ENCODE assay signal across 9 mouse cellular contexts in genomic region chr11:75132278-75132677, GRCm38 (mm10). TPM values are rescaled to one million over a fixed set of nuclear protein-coding genes. Genes with fewer than 3 reads are reported as not detected.
DNase-seq lines count a peak whose midpoint lies in the region; ATAC-seq lines count a peak whose summit lies in the region.
"Had no signal": no experiment of that assay in that cellular context is flagged by ENCODE, and none has a peak within 500 bp of the region (broad histone marks: within the 10 kb centered on the region; RNA-seq: fewer than 3 reads in every experiment).

No protein-coding gene starts in this region.

- H3K36me3 ChIP-seq in midbrain, embryonic 14.5 days (ENCODE audit: control insufficient read depth, insufficient read depth, low read length): no peaks in the 10 kb centered on the region
- H3K36me3 ChIP-seq in midbrain, embryonic 13.5 days: no peaks in the 10 kb centered on the region

- no peak overlapping the region for H3K4me3 ChIP-seq in midbrain, embryonic 14.5 days (replicated peaks; ENCODE audit: low read depth, low read length)
- no peak overlapping the region for H3K4me3 ChIP-seq in midbrain, embryonic 13.5 days (replicated peaks)
- H3K4me3 ChIP-seq: limb, embryonic 13.5 days had no signal

- no peaks in the 10 kb centered on the region for H3K9me3 ChIP-seq in midbrain, embryonic 14.5 days (ENCODE audit: control insufficient read depth, low read length)
- no peaks in the 10 kb centered on the region for H3K9me3 ChIP-seq in midbrain, embryonic 13.5 days
- H3K9me3 ChIP-seq: limb, embryonic 13.5 days had no signal

- no peaks in the 10 kb centered on the region for H3K27me3 ChIP-seq in midbrain, embryonic 14.5 days (ENCODE audit: control insufficient read depth, insufficient read depth, low read length)
- H3K27me3 ChIP-seq in midbrain, embryonic 13.5 days: no peaks in the 10 kb centered on the region
- H3K27me3 ChIP-seq: limb, embryonic 13.5 days had no signal

- intact Hi-C loops in heart, postnatal 14 days (cut with DNase I): loop anchor here (5.0 kb wide), 1 partner anchor 35 kb away; the partner anchor contains the start of gene Hic1
- intact Hi-C loops in left cerebral cortex, postnatal 4 days (cut with DNase I): no loop called here

- no peak overlapping the region for H3K4me2 ChIP-seq in midbrain, embryonic 14.5 days (ENCODE audit: low read length)
- H3K4me2 ChIP-seq in midbrain, embryonic 13.5 days (replicated peaks): no peak overlapping the region
- H3K4me2 ChIP-seq: limb, embryonic 13.5 days had no signal

- H3K4me1 ChIP-seq in midbrain, embryonic 14.5 days (ENCODE audit: control insufficient read depth, insufficient read depth, low read length): 0 out of 2 replicates have a peak, but pooled peaks cover 4% of the 10 kb centered on the region
- peaks cover 10% of the 10 kb centered on the region for H3K4me1 ChIP-seq in midbrain, embryonic 13.5 days (replicated peaks)

- ATAC-seq in midbrain, embryonic 14.5 days (ENCODE audit: low FRiP score, low TSS enrichment): no peak
- ATAC-seq in midbrain, embryonic 13.5 days: no peak

- H3K9ac ChIP-seq in midbrain, embryonic 14.5 days (replicated peaks; ENCODE audit: low read length): no peak overlapping the region
- H3K9ac ChIP-seq in midbrain, embryonic 13.5 days (replicated peaks): no peak overlapping the region
- H3K9ac ChIP-seq: limb, embryonic 13.5 days had no signal

- H3K27ac ChIP-seq in midbrain, embryonic 14.5 days (replicated peaks; ENCODE audit: low read depth, low read length): no peak overlapping the region
- no peak overlapping the region for H3K27ac ChIP-seq in midbrain, embryonic 13.5 days
- H3K27ac ChIP-seq: limb, embryonic 13.5 days had no signal

- 79% methylated on average over 5 of the region's 5 CpGs for WGBS in midbrain, embryonic 14.5 days
- WGBS in midbrain, embryonic 13.5 days: 90% methylated on average over 5 of the region's 5 CpGs

- peak; percentile 57 for DNase-seq in adrenal gland, adult 2 months
- DNase-seq in adrenal gland, postnatal 4 days (ENCODE audit: low spot score in 2 of 2): no peak
- DNase-seq in midbrain, embryonic 14.5 days: peak; percentile 54
- DNase-seq in heart, postnatal 14 days: peak; percentile 61 to 76
- peak; percentile 75 for DNase-seq in left cerebral cortex, postnatal 4 days
- DNase-seq in telencephalon, adult 2 months (ENCODE audit: low read depth, low spot score): peak; percentile 50
- no peak for DNase-seq in spleen, postnatal 36 days (ENCODE audit: low spot score in 2 of 2)

RNA-seq across cellular contexts. Expression of gene Hic1, which starts 37.0 kb away (rescaled TPM):
- 10 to 100 TPM in 1 of 2 experiments, 1 to 10 TPM in 1; 7.5 to 15.4 TPM for total RNA-seq in adrenal gland, adult 2 months (2021)
- polyA plus RNA-seq in adrenal gland, adult 2 months (2012; rRNA removed): 25.9 and 26.9 TPM in 2 replicates
- total RNA-seq in adrenal gland, postnatal 4 days (2021): 10 to 100 TPM; 22.9 to 29.2 TPM
- polyA plus RNA-seq in midbrain, embryonic 14.5 days (2014; fragmentation: Nextera tagmentation; extraction: Ambion mirVana): 0.66 and 0.92 TPM in 2 replicates
- polyA plus RNA-seq in midbrain, embryonic 13.5 days (2015; fragmentation: Nextera tagmentation; extraction: Ambion mirVana): 1.2 and 2.4 TPM in 2 replicates
- total RNA-seq in heart, postnatal 14 days (2021): 10 to 100 TPM; 22.7 to 26.3 TPM
- total RNA-seq in left cerebral cortex, postnatal 4 days (2021): 1 to 10 TPM; 5.2 to 5.6 TPM

RNA-seq across cellular contexts. Expression of gene Ovca2, which starts 46.4 kb away (rescaled TPM):
- total RNA-seq in adrenal gland, adult 2 months (2021): 10 to 100 TPM; 20.4 to 26.5 TPM
- 7.0 and 7.4 TPM in 2 replicates for polyA plus RNA-seq in adrenal gland, adult 2 months (2012; rRNA removed)
- 10 to 100 TPM; 16.0 to 17.4 TPM for total RNA-seq in adrenal gland, postnatal 4 days (2021)
- 15.4 and 20.2 TPM in 2 replicates for polyA plus RNA-seq in midbrain, embryonic 14.5 days (2014; fragmentation: Nextera tagmentation; extraction: Ambion mirVana)
- 19.8 and 22.4 TPM in 2 replicates for polyA plus RNA-seq in midbrain, embryonic 13.5 days (2015; fragmentation: Nextera tagmentation; extraction: Ambion mirVana)
- total RNA-seq in heart, postnatal 14 days (2021): 1 to 10 TPM; 7.1 TPM
- 10 to 100 TPM in 1 of 2 experiments, 1 to 10 TPM in 1; 9.2 to 11.2 TPM for total RNA-seq in left cerebral cortex, postnatal 4 days (2021)

RNA-seq across cellular contexts. Expression of gene Dph1, which starts 58.8 kb away (rescaled TPM):
- 10 to 100 TPM; 32.3 to 37.4 TPM for total RNA-seq in adrenal gland, adult 2 months (2021)
- 72.0 and 87.5 TPM in 2 replicates for polyA plus RNA-seq in adrenal gland, adult 2 months (2012; rRNA removed)
- 10 to 100 TPM; 26.8 to 29.0 TPM for total RNA-seq in adrenal gland, postnatal 4 days (2021)
- 13.7 and 14.8 TPM in 2 replicates for polyA plus RNA-seq in midbrain, embryonic 14.5 days (2014; fragmentation: Nextera tagmentation; extraction: Ambion mirVana)
- 14.9 and 15.4 TPM in 2 replicates for polyA plus RNA-seq in midbrain, embryonic 13.5 days (2015; fragmentation: Nextera tagmentation; extraction: Ambion mirVana)
- 1 to 10 TPM; 9.9 TPM for total RNA-seq in heart, postnatal 14 days (2021)
- total RNA-seq in left cerebral cortex, postnatal 4 days (2021): 10 to 100 TPM; 15.2 to 15.3 TPM

Comparison
In these comparisons a context has a peak if more than half of its experiments do, and no peak if none do; other contexts are left out.
1. DNase-seq: peak in adrenal gland, adult 2 months (single experiment), midbrain, embryonic 14.5 days (single experiment), heart, postnatal 14 days (2 of 2), left cerebral cortex, postnatal 4 days (single experiment) and telencephalon, adult 2 months (single experiment); none in adrenal gland, postnatal 4 days (0 of 2) and spleen, postnatal 36 days (0 of 2).